Mouse (Mus musculus) retina, embryonic 14.5 days (tissue): ENCODE measurements around the gene Il1f8.
"Not testable (repeated sequence)": the region's sequence is repeated elsewhere in the genome, so short reads cannot be mapped to it uniquely, and the experiment has no call there.

Experiments used
- DNase-seq: peaks from one replicate; pipeline ENCODE4 v3.0.0-alpha.2; 2015; ENCODE audit warnings: low spot score

The Il1f8 gene

DNA sequence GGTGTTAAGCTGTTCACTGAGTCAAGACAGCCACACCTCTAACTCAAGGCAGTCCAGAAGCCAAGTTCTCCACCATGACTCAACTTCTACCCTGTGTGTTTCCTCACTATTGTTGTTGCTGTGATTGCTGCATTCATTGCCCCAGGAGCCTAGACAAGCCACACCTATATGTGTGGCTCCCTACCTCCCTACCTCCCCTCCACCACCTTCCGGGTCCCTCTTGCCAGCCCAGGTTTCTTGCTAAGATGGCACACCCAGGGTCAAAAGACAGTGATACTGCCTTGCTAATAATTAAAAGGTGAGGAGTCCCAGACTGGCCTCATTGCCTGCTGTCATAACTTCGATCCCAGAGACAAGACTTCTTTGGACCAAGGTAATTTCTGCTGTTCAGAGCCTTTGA is at the start of gene Il1f8:
Gene Il1f8, plus strand, starts transcription at position 301 of the 400 bp plus-strand sequence.
- DNase-seq: no peak

GRCm38 (mm10) chr2:24103619-24104289 is 49.2 kb upstream of the Il1f8 start:
- DNase-seq: no peak

- DNase-seq: no peak
Measured at GRCm38 (mm10) chr2:24109085-24109484, 43.9 kb upstream of the Il1f8 start.

DNA sequence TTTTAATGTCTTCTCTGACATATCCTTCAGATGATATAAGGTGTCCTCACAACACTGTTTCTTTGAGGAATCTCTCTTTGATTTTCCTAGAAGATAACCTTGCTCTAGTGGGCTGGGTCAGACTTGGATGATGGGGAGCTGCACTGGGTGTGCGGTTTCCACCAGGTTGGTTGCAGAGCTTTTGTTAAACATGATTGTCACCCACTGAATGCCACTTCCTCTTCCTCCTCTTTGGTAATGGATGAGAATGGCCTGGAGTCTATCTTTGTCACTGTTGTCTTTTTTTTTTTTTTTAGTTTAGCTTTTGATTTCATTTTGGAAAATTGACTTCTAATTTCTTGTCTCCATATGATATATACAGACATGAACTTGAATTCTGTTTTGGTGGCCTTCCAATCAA is 18.6 kb upstream of the Il1f8 start:
- DNase-seq: no peak

DNA sequence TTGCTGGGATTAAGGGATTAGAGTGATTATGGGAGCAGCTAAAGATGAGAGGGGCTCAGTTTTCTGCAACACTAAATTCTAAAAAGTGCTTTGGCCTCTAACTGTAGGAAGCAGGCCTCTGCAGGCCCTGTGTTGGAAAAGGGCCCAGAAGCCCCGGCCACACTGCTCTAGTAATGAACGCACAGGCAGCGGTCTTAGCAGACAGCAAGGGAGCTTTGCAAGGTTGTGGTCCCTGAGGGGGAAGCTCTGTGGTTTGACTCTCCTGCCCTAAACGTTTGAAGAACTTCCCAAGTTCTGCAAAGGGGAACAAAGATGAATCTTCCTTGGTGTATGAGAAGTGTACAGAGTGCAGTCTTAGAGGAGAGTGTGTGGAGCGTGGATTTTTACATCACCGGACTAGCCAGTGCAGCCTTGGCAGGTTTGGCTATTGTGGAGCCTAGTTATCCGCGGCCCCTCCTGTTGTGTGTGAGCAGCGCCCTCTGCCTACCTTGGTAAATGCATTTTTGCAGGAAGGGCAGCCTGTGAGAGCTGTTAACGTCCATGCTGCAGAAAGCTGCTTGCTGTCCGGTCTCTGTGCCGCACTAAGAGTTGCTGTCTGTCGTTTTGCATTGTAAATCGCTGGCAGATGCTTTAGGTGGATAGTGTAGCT is 28.8 kb downstream of the Il1f8 start:
- DNase-seq: peak; percentile 61

GRCm38 (mm10) chr2:24182423-24183147 is 29.6 kb downstream of the Il1f8 start:
- not testable (repeated sequence) for DNase-seq

- not testable (repeated sequence) for DNase-seq
Measured at GRCm38 (mm10) chr2:24184092-24184491, 31.1 kb downstream of the Il1f8 start.

GRCm38 (mm10) chr2:24186176-24186575 is 33.2 kb downstream of the Il1f8 start, which contains the start of gene Il1f9:
Il1f9 (plus strand) TSS chr2:24186476.
- no peak for DNase-seq

DNA sequence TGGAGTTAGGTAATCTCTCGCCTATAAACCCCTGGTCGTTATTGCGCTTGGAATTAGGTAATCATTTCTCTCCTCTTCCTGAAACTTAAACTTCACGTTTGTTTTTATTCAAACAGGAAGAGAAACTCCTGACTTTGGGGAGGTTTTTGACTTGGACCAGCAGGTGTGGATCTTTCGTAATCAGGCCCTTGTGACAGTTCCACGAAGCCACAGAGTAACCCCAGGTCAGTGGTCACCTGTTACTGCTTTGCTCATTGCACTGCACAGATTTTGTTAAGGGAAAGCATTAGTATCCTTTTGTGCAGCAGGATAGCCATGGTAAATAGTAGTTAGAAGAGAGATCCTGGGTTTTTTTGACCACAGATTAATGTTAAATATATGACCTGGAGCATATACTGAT is 34.6 kb downstream of the Il1f8 start:
- no peak for DNase-seq

DNA sequence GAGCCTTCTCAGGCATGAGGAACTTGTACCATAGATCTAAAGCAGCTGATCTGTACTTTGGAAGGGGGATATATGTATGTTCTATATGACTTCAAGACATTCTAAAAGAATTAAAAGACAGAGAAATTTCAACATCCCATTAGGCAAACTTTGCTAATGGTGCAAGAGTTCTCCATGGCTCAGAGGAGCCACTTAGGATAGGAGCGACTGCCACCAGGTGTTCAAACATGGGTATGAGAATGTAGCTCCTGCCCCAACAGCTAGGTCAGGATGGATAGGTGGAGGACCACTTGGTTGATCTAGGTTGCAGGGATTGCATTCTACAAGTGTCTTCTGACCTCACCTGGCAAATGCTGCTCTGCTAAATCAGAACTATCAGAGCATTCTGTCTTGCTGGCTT is 35.2 kb downstream of the Il1f8 start:
- DNase-seq: no peak
